Mouse (Mus musculus) B cell, adult 2 months (primary cell): Measurements from ENCODE around the gene Ttc4.

Experiments used
- DNase-seq, 2 experiments: peaks; one replicate each; pipeline ENCODE4 v3.0.0; 2022

The Ttc4 gene

DNA sequence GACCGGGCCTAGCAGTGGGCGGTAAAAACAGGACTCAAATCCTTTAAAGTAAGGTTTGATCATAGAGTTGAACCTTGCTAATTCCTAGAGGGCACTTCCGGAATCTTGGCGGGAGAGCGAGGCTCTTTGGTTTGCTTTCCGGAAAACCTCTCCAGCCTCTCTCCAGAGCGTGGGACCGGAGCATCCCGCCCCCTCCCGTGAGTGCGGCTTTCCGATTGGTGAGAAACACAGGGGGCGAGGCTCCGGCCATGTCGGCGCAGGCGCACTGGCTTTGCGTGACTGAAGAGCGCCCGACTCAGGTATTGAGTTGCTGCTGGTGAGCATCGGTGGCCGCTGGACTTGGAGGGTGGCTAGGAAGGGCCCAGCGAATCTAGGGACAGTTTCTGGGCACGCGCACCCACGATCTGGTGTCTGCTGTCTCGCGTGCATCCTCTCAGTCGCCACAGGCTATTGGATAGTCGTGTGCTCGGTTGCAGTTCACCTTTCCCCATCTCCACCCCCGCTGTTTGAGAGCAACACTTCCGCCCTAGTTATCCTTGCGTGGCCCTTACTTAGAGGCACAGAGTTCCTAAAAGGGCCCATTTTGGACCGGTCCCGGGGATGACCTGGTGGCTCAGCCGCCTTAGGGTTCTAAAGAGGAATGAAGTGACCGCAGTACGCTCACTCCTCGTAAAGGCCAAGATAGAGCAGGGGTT lies 27.8 kb downstream of the Ttc4 start, which contains the start of gene Pars2:
Gene Pars2, plus strand, starts transcription at position 237 of the 695 bp plus-strand sequence.
- peak; percentile 95 to 96 for DNase-seq

GRCm38 (mm10) chr4:106647137-106647536 lies 31.6 kb downstream of the Ttc4 start:
- no peak for DNase-seq

DNA sequence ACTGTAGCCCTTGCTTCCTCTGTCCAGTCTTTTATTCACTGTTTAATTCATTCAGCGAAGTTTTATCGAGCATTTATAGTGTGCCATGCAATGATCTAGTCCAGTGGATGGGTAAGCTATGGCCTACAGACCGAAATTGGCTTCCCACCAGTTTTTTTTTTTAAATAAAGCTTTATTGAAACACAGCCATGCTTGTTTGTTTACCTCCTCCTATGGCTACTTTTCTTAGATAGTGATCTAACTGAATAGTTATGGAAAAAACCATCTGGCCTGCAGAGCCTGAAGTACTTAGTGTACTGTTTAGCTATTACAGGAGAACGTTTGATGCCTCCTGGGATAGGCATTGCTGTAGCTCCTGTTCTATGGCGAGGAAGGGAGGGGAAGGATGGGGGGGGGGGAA lies 32.9 kb downstream of the Ttc4 start:
- no peak for DNase-seq

DNA sequence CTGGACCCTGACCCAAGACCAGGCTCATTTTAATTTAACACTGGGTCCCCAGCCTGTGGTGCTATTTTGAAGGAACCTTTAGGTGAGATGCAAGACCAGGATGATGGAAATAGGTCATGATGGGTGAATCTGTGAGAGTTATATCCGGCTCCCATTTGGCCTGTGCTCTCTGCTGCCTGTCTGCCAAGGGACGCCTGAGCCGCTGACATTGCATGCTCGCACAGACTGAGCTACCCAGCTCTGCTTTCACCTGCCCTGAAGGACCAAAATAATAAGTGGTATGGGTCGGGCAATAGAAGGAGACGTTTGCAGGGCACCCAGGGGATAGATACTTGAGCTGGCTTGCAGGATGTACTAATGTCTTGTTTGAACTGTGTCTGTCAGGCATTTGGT lies 34.5 kb downstream of the Ttc4 start:
- DNase-seq: no peak

DNA sequence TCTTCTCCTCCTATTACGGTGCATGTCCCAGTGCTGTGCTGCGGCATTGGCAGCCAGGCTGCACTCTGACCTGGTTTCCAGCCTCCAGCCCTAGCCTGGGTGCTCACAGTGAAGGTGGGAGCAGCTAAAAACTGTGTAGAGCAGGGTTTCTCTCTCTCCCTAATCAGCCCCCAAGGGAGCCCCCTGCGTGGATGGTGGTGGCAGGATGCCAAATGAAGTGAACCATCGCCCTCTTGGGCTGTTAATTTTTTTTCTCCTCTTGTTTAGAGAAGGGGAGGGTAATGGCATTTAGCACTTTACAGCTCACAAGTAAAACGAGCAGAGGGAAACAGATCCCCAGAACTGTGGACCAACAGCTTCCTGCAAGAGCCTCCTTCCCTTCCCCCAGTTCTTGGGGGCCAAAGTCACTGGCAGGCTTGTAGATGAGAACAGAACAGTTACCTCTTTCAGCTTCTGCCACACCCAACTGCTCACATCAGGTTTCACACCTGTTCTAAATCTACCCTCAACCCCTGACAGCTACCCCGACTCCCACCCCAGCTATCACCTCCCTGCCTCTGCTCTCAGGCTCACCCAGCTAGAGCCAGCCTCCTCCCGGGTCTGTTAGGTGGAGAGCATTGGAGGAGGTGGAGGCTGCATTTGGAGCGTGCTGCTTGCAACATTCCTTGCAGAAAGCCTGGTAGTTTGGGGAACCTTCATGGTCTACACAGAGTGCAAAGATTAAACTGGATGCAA lies 35.1 kb downstream of the Ttc4 start:
- no peak for DNase-seq

DNA sequence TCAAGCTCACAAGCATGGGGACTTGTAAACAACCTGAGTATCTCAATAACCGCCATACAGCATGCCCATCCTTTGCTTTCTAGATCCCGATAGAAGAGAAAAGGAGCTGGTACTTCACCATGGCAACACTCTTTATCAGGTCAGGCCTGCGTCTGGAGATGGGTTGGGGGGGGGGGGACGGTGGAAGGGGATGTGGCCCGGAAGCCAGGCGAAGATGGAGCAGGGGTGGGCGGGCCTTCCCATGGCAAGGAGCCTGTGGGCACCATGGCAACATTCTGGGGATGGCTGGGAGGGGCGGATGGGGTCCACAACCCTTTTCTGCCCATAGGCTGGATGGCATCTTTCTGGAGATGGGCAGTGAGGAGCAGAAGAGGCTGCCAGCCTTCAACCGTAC lies 44.7 kb downstream of the Ttc4 start:
- no peak for DNase-seq

- DNase-seq: no peak
Observed at GRCm38 (mm10) chr4:106633281-106634085, 45.3 kb downstream of the Ttc4 start.

GRCm38 (mm10) chr4:106632313-106632712 lies 46.4 kb downstream of the Ttc4 start:
- no peak for DNase-seq

GRCm38 (mm10) chr4:106630333-106631220 lies 48.2 kb downstream of the Ttc4 start:
- peak; percentile 70 to 73 for DNase-seq

DNA sequence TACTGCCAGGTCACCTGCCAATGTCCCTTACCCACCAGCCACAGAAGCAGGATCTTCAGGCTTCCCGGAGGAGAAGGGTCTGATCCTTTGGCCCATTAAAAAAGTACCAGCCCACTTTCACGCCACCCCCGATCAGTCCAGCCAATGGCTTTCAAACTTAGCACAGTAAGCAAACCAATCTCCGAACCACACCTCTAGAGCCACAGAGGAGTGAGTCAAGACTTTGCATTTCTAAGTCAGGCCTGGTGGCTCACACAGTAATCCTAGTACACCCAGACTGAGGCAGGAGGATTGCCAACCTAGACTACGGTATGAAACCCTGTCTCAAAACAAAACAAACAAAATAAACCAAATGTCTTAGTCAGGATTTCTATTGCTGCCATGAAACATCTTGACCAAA lies 49.4 kb downstream of the Ttc4 start:
- DNase-seq: no peak

DNA sequence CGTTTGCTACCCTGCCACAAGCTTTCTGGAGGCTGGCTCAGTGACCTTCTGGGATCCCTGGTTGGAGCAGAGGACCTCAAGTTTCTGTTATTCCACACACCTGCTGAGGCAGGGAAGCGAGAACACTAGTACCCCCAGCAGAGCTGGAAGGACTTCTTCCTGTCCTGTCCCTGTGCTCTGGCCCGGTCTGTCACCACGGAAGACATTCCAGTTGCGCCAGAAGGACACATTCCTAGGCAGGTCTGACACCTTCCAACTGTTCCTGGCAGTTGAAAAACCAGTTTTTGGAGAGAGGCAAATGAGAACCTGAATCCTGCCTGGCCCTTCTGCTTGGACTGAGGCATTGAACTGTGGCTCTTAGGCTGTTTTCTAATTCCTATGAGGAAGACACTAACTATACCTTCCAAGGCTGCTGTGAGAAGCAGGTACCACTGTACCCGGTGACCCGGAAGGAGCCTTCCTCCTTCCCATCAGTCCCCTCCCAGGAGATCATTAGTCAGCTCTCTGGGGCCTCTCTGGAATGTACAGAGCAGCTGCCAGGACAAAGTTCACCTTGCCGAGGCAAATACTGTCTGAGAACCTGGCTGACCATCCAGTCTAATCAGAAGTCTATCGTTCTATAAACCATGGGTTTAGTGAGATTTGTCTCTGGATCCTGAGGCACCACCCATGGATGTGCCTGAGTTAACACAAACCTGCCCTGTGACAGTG lies 49.9 kb downstream of the Ttc4 start:
- DNase-seq: no peak

DNA sequence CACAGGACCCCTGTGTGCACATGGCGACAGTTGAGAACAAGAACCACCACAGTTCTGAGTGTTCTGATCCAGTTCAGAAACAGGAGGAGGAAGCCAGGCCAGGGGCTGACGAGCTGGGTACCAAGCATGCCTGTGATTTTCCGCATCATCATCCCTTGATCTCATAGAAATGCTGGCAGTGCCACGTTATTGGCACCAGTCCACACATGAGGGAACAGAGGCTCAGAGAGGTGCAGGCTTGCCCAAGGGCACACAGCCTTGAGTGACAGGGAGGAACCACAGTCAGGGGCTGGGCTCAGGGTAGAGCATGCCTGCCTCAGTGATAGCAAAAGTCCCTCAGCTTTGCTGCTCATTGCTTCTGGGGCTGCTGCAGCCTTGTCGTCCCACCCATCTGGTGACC lies 50.9 kb downstream of the Ttc4 start:
- no peak for DNase-seq

GRCm38 (mm10) chr4:106624271-106624670 lies 54.5 kb downstream of the Ttc4 start:
- no peak for DNase-seq

- DNase-seq: no peak
Observed at GRCm38 (mm10) chr4:106622712-106623111, 56.0 kb downstream of the Ttc4 start.

GRCm38 (mm10) chr4:106622030-106622493 lies 56.7 kb downstream of the Ttc4 start, which contains the start of gene Ttc22:
TSS of gene Ttc22 (plus strand) at chr4:106622432.
- no peak for DNase-seq

DNA sequence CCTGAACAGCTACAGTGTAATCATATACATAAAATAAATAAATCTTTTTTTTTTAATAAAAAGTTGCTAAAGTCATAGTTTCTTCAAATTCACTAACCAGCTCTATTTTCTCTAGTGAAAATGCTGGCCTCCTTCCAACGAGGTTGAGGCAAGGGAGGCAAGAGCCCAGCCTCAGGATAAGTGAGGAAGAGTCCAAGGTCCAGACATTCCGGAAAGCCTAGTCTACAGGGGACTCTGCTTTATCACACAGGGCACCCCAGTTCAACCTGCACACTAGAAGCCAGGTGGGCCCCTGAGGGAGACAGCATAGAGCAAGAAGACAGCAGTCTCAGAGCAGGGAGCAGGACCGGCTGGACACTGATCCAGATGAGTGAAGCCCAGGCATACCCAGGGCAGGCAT lies 57.3 kb downstream of the Ttc4 start:
- no peak for DNase-seq

- no peak for DNase-seq
Observed at GRCm38 (mm10) chr4:106618898-106619297, 59.8 kb downstream of the Ttc4 start.

DNA sequence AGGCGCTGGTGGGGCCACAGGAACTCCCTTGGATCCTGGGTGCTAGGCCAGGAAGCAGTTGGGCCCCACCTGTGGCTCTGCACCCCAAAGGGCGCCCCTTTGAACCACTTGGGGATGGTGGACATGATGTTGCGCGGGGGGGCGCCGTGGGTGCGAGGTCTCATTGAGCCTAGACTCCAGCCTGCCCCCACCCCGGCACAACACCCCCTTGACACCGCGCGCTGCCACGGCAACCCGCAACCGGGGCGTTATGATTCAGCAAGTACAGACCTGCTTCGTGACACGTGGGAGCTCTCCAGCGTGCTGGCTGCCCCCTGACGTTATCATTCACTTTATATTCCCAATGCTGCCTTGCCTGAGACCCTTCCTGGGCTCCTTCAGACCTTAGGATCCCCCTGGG lies 61.7 kb downstream of the Ttc4 start, which contains the start of gene Lexm:
Gene Lexm, minus strand, starts transcription at position 186 of the 400 bp plus-strand sequence.
- DNase-seq: no peak

GRCm38 (mm10) chr4:106615637-106616036 lies 63.1 kb downstream of the Ttc4 start:
- DNase-seq: no peak

DNA sequence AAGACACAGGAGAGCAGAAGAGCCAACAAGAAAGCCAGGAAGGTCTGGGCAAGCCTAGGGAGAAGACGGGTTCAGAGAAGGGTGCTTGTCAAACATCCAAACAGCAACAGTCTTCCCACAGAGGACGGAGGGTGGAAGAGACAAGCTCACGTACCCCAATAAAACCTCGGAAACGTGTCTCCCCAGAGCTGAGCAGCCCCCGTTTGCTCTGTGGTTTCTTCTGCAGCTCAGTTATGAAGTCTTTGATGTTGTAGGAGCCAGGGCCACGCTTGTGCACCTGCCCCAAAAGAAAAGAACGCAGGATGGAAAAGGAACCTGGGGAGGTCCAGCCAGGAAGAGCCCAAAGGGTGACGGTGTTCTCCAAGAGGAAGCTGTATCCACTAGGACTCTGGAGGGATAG lies 63.9 kb downstream of the Ttc4 start:
- DNase-seq: no peak

- DNase-seq: peak; percentile 63 to 67
Observed at GRCm38 (mm10) chr4:106614180-106614797, 64.5 kb downstream of the Ttc4 start.
